Mouse (Mus musculus) ovary, adult 10 weeks (tissue): ENCODE results near the gene Spem2. TPM values are rescaled to one million over a fixed set of nuclear protein-coding genes. Genes with fewer than 3 reads are reported as not detected.

ENCODE experiments used
- polyA plus RNA-seq: library from polyadenylated mRNA; stranded (reverse); fragments of 350-450 nt; fragmentation: Illumina TruSeq; extraction: RNeasy Lipid Tissue Mini Kit (QIAGEN cat#74804); gene quantifications from one replicate; pipeline ENCODE4 v1.2.3, GENCODE M21; 2014

Spem2 gene
- polyA plus RNA-seq = not detected

DNA sequence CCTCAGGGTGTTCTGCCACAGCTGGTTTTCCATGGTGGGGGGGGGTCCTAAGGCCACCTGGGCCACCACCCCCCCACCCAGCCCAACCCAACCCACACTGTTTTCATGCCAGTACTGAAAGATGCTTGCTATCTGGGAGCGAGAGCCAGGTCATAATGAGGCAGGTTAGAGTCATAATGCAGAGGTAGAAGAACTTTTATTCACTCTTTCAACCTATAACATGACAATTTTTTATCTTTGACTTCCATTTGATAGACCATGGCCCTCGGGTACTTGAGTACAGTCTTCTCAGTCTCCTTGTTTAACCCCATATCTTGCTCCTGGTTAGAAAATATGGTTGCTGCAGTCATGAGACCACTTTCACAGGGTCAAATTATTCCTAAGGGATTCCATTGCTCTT is at the start of gene Spem2:
TSS of gene Spem2 (minus strand) at position 101 of the 400 bp plus-strand sequence.

DNA sequence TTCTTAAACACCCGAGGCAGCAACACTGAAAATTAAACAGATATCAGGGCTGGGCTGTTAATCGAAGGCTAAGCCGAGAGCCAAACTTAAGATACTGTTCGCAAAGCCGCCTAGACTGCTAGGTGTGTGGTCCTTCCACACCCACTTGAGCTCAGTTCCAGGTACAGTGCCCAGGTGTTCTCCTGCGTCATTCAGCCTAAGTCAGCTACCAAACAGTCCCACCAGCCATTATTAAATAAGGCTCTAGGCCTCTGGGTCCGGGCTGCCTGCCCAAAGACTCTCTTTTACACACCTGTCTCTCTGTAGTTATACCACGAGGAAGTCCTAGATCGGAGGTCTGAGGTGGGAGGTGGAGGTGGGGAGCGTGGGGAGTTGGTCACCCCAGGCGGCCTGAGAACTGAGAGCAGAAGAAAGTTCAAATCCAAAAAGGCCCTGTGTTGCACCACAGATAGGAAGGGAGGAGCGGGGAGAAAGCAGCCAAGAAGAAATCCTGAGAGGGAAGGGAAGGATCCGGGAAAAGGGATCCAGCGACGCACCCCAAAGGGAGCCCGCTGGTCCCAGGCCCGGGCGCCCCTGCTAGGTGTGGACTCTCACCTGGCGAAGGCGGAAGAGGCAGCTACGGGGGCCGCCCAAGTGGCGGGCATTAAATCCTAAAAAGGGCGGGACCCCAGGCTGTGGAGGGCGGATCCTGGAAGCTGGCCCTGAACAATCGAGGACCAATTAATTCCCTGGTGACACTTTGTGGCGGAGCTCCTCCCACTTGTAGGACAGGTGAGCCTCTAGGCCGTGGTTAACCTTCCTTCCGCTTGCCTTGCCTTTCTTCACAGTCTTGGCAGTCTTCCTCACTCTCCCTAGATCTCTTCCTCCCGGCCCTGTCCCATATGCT is 40.1 kb upstream of the Spem2 start, which contains the start of gene Tnk1:
TSS of gene Tnk1 (minus strand) at position 618 of the 886 bp plus-strand sequence.

DNA sequence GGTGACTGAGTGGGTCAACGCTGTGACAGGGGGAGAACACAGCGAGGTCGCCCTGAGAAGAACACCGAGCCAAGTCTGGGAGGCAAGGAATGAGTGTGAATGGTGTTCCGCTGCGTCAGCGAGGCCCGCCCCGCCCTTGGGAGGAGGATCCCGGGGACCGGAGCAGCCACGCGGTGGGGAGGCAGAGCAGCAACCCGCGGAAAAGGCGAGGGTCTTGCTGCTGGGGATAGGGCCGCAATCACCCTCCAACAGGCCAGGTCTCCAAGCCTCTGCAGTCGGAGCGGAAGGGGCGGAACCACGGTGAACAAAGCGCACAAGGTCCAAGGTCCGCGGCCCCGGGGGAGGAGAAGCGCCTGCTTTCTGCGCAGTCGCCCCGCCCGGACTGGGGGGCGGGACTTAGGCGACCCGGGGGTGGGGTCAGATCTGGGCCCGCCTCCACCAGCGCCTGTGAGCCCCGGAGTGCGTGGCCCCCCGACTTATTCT is 28.0 kb upstream of the Spem2 start, which contains the start of gene Plscr3:
TSS of gene Plscr3 (plus strand) at position 179 of the 483 bp plus-strand sequence.

DNA sequence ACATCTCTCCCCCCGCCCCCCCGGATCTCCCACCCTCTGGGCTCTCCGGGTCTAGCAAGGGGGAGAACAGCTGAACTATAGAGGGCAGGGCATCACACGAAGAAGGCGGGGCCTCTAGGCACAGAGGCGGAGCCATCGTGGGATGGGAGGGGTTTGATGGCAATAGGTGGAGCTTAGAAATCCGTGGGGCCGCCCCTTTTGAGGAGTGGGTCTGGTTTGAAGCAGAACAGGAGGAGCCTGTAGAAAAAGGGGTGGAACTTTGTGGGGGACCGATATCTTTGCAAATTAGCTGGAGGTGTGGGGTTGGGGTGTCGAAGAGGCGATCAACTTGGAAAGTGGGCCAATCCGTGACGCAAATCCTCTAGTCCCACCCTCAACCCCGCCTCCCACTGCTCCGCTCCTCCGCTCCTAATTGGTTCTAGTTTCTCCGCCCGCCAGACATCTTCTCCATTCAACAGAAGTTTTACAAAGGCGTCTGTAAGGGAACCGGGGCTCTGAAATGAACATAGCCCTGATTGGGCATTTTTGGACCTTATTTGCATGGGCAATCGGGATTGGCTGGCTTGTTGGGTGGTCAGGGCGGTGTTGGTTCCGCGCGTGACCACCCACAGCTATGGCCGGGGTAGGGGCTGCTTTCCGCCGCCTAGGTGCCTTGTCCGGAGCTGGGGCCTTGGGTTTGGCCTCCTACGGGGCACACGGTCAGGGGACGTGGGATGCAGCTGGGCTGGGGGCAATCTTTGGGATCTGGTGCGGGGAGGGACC is 19.9 kb upstream of the Spem2 start, which contains the start of gene Tmem256:
TSS of gene Tmem256 (plus strand) at position 563 of the 762 bp plus-strand sequence.

DNA sequence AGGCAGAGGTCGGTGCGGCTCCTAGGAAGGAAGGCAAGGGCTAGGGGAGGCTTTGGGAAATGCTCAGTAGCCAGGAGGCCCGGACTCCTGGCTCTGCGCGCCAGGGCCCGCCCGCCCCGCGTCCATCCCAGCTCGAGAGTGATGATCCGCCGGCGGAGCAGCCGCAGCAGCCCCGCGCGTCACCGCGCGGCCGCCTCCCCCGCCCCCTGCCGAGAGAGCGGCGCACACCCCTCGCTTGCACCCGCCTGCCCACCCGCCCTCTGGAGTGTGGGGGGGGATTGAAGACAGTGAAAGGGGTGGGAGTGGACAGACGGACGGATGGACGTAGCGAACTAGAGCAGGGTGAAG is 19.3 kb upstream of the Spem2 start, which contains the start of gene Nlgn2:
TSS of gene Nlgn2 (minus strand) at position 181 of the 348 bp plus-strand sequence.

DNA sequence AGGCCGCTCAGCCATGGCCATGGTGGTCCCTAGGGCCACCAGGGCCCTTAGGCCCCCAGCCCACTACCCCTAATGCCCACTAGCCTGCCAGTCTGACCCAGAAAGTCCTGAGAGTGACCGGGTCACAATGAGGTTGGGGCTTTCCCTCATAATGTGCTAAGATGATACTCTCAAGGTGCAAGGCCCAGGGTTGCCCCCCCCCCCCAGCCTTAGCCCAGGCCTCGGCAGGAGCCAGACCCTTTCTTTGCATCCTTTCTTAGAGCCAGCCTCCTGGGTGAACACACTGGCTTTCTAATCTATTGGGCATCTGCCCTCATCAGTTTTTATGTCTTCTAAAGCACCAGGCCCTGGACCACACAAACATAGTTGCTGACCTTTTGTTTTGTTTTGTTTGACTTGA is 3.8 kb upstream of the Spem2 start, which contains the start of gene Spem1:
TSS of gene Spem1 (minus strand) at position 101 of the 400 bp plus-strand sequence.

DNA sequence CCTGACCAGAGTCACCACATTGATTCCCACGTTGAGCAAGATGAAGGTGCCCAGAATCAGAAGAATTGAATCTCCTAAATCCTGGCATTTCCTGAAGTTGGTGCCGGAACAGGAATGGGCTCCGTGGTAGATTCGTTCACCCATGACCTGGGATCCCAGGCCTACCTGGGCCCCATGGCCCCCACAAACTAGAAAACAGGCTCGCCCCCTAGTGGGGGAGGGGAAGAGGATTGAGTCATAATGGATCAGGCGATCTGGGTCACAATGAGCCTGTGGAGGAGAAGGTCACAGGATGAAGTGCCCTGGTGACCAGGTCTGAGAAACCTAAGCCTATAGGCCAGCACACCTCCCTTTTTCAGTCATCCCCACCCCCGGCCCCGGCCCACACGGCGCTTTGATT is 3.1 kb downstream of the Spem2 start, which contains the start of gene Gm39566:
TSS of gene Gm39566 (minus strand) at position 144 of the 400 bp plus-strand sequence.

DNA sequence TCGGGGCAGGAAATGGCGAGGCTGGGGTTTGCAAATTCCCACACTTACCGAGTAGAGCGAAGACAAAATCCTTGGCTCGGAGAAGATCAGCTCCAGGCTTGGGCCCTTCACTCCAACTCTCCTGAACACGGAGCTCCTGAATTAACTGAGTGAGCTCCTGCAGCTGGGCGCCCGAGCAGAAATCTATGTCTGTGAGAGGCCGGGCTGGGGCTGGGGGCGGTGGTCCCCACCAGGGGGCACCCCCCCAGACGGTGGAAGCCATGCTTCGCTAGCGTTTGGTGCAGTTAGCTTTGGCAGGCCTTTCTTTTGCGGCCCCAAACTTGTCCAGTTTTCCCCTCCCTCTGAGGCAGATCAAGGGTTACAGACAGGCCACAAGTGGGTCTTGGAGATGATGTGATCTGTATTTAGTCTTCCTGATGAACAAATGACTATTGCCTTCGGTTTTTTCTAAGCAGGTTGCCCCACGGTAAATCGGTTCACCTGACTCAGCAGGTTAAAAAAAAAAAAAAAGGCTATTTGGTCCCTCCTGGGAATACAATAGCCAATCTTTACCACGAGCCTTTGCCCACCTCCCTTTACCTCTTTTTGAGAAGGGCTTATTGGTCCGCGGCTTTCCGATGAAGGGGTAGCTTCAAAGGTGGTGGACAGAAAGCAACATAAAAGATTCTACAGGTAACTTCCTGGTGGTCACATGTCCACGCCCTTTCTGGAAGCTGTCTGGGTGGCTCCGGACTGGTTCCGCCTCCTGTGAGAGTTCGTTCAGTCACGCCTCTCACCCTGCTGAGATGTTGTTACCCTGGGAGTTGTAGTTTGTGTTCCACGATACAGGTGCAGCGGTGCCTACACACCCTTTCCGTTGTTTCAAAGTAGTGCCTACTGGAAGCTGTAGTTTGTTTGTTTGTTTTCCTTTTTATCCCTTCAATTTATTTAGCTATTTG is 13.0 kb downstream of the Spem2 start, which contains the start of gene Tmem102:
TSS of gene Tmem102 (minus strand) at position 653 of the 938 bp plus-strand sequence.

DNA sequence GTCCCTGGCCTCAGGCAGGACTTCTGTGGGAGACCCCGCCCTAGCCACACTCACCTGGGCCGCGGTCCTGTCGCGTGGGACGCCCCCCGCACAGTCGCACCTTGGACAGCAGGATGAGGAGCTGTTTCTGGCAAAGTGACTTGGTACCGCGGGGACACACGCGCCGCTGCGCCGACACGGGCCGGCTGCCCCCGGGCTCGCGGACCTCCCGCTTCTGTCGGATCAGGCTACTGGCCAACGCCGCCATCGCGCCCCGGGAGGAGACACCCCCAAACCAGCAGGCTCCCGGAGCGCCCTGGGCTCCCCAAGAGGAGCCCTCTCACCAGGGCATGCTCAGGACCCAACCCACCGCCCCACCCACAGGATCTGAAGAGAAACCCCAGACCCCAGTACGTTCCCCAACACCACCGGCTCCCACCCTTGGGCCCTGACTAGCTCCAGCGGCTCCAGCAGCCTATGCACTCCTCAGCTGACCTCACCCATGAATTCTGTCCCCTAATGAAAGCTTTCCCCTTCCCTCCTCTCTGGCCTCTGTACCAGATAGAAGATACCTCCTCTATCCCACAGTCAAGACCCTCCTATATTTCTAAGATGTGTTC is 16.8 kb downstream of the Spem2 start, which contains the start of gene Fgf11:
TSS of gene Fgf11 (minus strand) at position 479 of the 599 bp plus-strand sequence.

DNA sequence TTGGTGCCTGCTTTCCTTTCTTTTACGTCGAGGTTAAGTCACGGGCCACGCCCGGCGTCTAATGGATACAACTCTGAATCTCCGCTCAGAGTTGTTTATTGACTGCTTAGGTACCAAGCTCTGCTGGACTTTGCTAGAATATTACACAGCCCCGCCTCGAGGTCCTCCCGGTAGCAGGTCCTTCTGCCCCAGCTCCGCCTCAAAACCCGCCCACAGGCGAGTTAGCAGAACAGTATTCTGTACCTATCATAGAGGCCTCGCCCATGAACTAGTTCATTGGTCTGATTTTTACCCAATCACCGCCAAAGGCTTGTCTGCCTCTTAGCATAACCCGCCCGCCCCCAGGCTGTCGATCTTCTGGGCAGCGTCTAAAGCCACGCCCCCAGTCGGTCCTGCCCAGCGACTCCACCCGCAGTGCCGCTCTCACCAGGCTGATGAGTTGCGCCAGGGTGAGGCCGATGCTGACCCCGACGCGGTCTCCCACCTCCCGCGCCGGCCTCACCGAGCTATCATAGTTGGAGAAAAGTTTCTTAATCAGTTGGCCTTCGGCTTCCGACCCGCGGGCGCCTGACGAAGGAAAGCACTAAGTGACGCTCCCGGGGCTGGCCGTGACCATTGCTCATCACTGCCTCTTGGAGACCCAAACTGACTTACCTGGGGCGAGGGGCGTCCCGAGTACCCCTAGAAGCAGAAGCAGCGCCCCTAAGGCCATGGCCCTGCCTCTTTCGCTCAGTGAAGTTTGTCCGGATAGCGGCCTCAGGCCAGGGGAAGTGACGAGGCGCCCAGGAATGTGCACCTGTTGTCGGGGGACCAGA is 22.9 kb downstream of the Spem2 start, which contains the start of gene Chrnb1:
TSS of gene Chrnb1 (minus strand) at position 776 of the 815 bp plus-strand sequence.

Other genes with a start within 250 kb of the Spem2 start
- gene Wrap53, start 238.2 kb downstream of the Spem2 start, polyA plus RNA-seq = 1.1 TPM
- gene Trp53, start 238.1 kb downstream of the Spem2 start, polyA plus RNA-seq = 9.2 TPM
- 165 TPM for gene Atp1b2, start 212.5 kb downstream of the Spem2 start, polyA plus RNA-seq
- 0.66 TPM for gene Shbg, start 200.6 kb downstream of the Spem2 start, polyA plus RNA-seq
- 4.7 TPM for gene Sat2, start 196.4 kb downstream of the Spem2 start, polyA plus RNA-seq
- gene Fxr2, start 185.5 kb downstream of the Spem2 start, polyA plus RNA-seq = 11.1 TPM
- not detected for gene Sox15, start 163.2 kb downstream of the Spem2 start, polyA plus RNA-seq
- gene Mpdu1, start 155.8 kb downstream of the Spem2 start, polyA plus RNA-seq = 13.0 TPM
- 9.4 TPM for gene Cd68, start 152.3 kb downstream of the Spem2 start, polyA plus RNA-seq
- 723 TPM for gene Eif4a1, start 146.0 kb downstream of the Spem2 start, polyA plus RNA-seq
- gene Senp3, start 136.4 kb downstream of the Spem2 start, polyA plus RNA-seq = 55.2 TPM
- 10.7 TPM for gene Tnfsf13, start 132.7 kb downstream of the Spem2 start, polyA plus RNA-seq
- gene Tnfsf12, start 122.6 kb downstream of the Spem2 start, polyA plus RNA-seq = 4.0 TPM
- gene Tnfsfm13, start 122.4 kb downstream of the Spem2 start, polyA plus RNA-seq = 2.3 TPM
- 38.0 TPM for gene Polr2a, start 59.8 kb downstream of the Spem2 start, polyA plus RNA-seq
- 0.48 TPM for gene Slc35g3, start 56.5 kb downstream of the Spem2 start, polyA plus RNA-seq
- gene Zbtb4, start 52.6 kb downstream of the Spem2 start, polyA plus RNA-seq = 26.4 TPM
- 3.4 TPM for gene Chrnb1, start 22.5 kb downstream of the Spem2 start, polyA plus RNA-seq
- 7.0 TPM for gene Fgf11, start 16.6 kb downstream of the Spem2 start, polyA plus RNA-seq
- gene Tmem102, start 12.8 kb downstream of the Spem2 start, polyA plus RNA-seq = 1.2 TPM
- not detected for gene Gm39566, start 3.2 kb downstream of the Spem2 start, polyA plus RNA-seq
- not detected for gene Spem1, start 3.7 kb upstream of the Spem2 start, polyA plus RNA-seq
- 1.4 TPM for gene Nlgn2, start 19.3 kb upstream of the Spem2 start, polyA plus RNA-seq
- 16.6 TPM for gene Tmem256, start 20.0 kb upstream of the Spem2 start, polyA plus RNA-seq
- 1.2 TPM for gene Plscr3, start 27.9 kb upstream of the Spem2 start, polyA plus RNA-seq
- gene Tnk1, start 40.3 kb upstream of the Spem2 start, polyA plus RNA-seq = 0.26 TPM
- not detected for gene Tmem95, start 59.6 kb upstream of the Spem2 start, polyA plus RNA-seq
- 2.4 TPM for gene Kctd11, start 62.9 kb upstream of the Spem2 start, polyA plus RNA-seq
- gene Acap1, start 77.1 kb upstream of the Spem2 start, polyA plus RNA-seq = not detected
- gene 2810408A11Rik, start 82.5 kb upstream of the Spem2 start, polyA plus RNA-seq = 2.4 TPM
- 4.1 TPM for gene Neurl4, start 82.6 kb upstream of the Spem2 start, polyA plus RNA-seq
- 21.7 TPM for gene Gps2, start 95.4 kb upstream of the Spem2 start, polyA plus RNA-seq
- 199 TPM for gene Eif5a, start 103.5 kb upstream of the Spem2 start, polyA plus RNA-seq
- 6.4 TPM for gene Ybx2, start 117.3 kb upstream of the Spem2 start, polyA plus RNA-seq
- 0.63 TPM for gene Slc2a4, start 129.7 kb upstream of the Spem2 start, polyA plus RNA-seq
- 2.6 TPM for gene Cldn7, start 146.3 kb upstream of the Spem2 start, polyA plus RNA-seq
- 63.2 TPM for gene Ctdnep1, start 162.7 kb upstream of the Spem2 start, polyA plus RNA-seq
- 5.8 TPM for gene Elp5, start 164.1 kb upstream of the Spem2 start, polyA plus RNA-seq
- gene Gabarap, start 172.7 kb upstream of the Spem2 start, polyA plus RNA-seq = 449 TPM
- gene Phf23, start 177.3 kb upstream of the Spem2 start, polyA plus RNA-seq = 24.2 TPM
- gene Dvl2, start 182.1 kb upstream of the Spem2 start, polyA plus RNA-seq = 1.8 TPM
- gene Acadvl, start 196.9 kb upstream of the Spem2 start, polyA plus RNA-seq = 5.8 TPM
- gene Dlg4, start 198.5 kb upstream of the Spem2 start, polyA plus RNA-seq = 1.7 TPM
- not detected for gene Asgr1, start 235.6 kb upstream of the Spem2 start, polyA plus RNA-seq